Mouse (Mus musculus): ENCODE data around the gene Cdh4. TPM values are rescaled to one million over a fixed set of nuclear protein-coding genes. Genes with fewer than 3 reads are reported as not detected.
A peak's percentile ranks its signal among the peaks of the same experiment; 100 is the strongest.

The Cdh4 gene
- polyA plus RNA-seq, 1 experiment from 2014 or later: 29.8 TPM

- Histone ChIP-seq H3K9ac (replicated peaks; ENCODE audit: low read depth, low read length) (no peak overlapping the region), H3K9me3 (ENCODE audit: control insufficient read depth, low read length) (no peaks in the 10 kb centered on the region), H3K36me3 (ENCODE audit: control insufficient read depth, insufficient read depth, low read length) (no peaks in the 10 kb centered on the region), H3K27me3 (ENCODE audit: control insufficient read depth, insufficient read depth, low read length) (no peaks in the 10 kb centered on the region), H3K4me1 (ENCODE audit: control insufficient read depth, insufficient read depth, low read length) (0 out of 2 replicates have a peak, but pooled peaks cover 5% of the 10 kb centered on the region), H3K4me3 (ENCODE audit: low read depth, low read length) (no peak overlapping the region), H3K4me2 (ENCODE audit: low read depth, low read length) (no peak overlapping the region), H3K27ac (ENCODE audit: low read depth, low read length) (no peak overlapping the region)
- 69% methylated on average over 11 of the region's 11 CpGs for WGBS
- no peak for ATAC-seq (ENCODE audit: low read depth)
Measured at GRCm38 (mm10) chr2:179491891-179492290, 49.7 kb downstream of the Cdh4 start.

- Histone ChIP-seq H3K9me3 (ENCODE audit: control insufficient read depth, low read length) (no peaks in the 10 kb centered on the region), H3K9ac (replicated peaks; ENCODE audit: low read depth, low read length) (no peak overlapping the region), H3K4me3 (ENCODE audit: low read depth, low read length) (no peak overlapping the region), H3K27ac (ENCODE audit: low read depth, low read length) (no peak overlapping the region), H3K4me1 (ENCODE audit: control insufficient read depth, insufficient read depth, low read length) (no peaks in the 10 kb centered on the region), H3K4me2 (ENCODE audit: low read depth, low read length) (no peak overlapping the region), H3K27me3 (ENCODE audit: control insufficient read depth, insufficient read depth, low read length) (no peaks in the 10 kb centered on the region), H3K36me3 (ENCODE audit: control insufficient read depth, insufficient read depth, low read length) (no peaks in the 10 kb centered on the region)
- ATAC-seq (ENCODE audit: low read depth): no peak
- 100% methylated on average over 1 of the region's 1 CpGs for WGBS
Measured at GRCm38 (mm10) chr2:179494276-179494675, 52.0 kb downstream of the Cdh4 start.

GRCm38 (mm10) chr2:179510439-179510838, 68.2 kb downstream of the Cdh4 start:
- ATAC-seq (ENCODE audit: low read depth): peak; percentile 50; the same call in 1 of the 2 replicates
- Histone ChIP-seq H3K9me3 (ENCODE audit: control insufficient read depth, low read length) (no peaks in the 10 kb centered on the region), H3K4me1 (ENCODE audit: control insufficient read depth, insufficient read depth, low read length) (no peaks in the 10 kb centered on the region), H3K36me3 (ENCODE audit: control insufficient read depth, insufficient read depth, low read length) (no peaks in the 10 kb centered on the region), H3K27me3 (ENCODE audit: control insufficient read depth, insufficient read depth, low read length) (no peaks in the 10 kb centered on the region), H3K9ac (replicated peaks; ENCODE audit: low read depth, low read length) (no peak overlapping the region), H3K4me3 (ENCODE audit: low read depth, low read length) (no peak overlapping the region), H3K4me2 (ENCODE audit: low read depth, low read length) (no peak overlapping the region), H3K27ac (ENCODE audit: low read depth, low read length) (no peak overlapping the region)
- 83% methylated on average over 16 of the region's 16 CpGs for WGBS

GRCm38 (mm10) chr2:179516559-179516958, 74.3 kb downstream of the Cdh4 start:
- Histone ChIP-seq H3K27ac (ENCODE audit: low read depth, low read length) (no peak overlapping the region), H3K9me3 (ENCODE audit: control insufficient read depth, low read length) (no peaks in the 10 kb centered on the region), H3K4me2 (ENCODE audit: low read depth, low read length) (no peak overlapping the region), H3K27me3 (ENCODE audit: control insufficient read depth, insufficient read depth, low read length) (no peaks in the 10 kb centered on the region), H3K9ac (replicated peaks; ENCODE audit: low read depth, low read length) (no peak overlapping the region), H3K4me3 (ENCODE audit: low read depth, low read length) (no peak overlapping the region), H3K36me3 (ENCODE audit: control insufficient read depth, insufficient read depth, low read length) (no peaks in the 10 kb centered on the region), H3K4me1 (ENCODE audit: control insufficient read depth, insufficient read depth, low read length) (peaks cover 23% of the 10 kb centered on the region)
- ATAC-seq (ENCODE audit: low read depth): no peak
- 36% methylated on average over 9 of the region's 9 CpGs for WGBS

GRCm38 (mm10) chr2:179518456-179519032, 76.3 kb downstream of the Cdh4 start:
- 0 out of 2 replicates have a peak, but pooled peaks have one; percentile 3 for ATAC-seq (ENCODE audit: low read depth)
- peaks cover 36% of the 10 kb centered on the region for H3K4me1 ChIP-seq (ENCODE audit: control insufficient read depth, insufficient read depth, low read length)
- H3K4me3 ChIP-seq (ENCODE audit: low read depth, low read length): no peak overlapping the region
- no peak overlapping the region for H3K9ac ChIP-seq (replicated peaks; ENCODE audit: low read depth, low read length)
- H3K36me3 ChIP-seq (ENCODE audit: control insufficient read depth, insufficient read depth, low read length): no peaks in the 10 kb centered on the region
- no peak overlapping the region for H3K27ac ChIP-seq (ENCODE audit: low read depth, low read length)
- no peaks in the 10 kb centered on the region for H3K9me3 ChIP-seq (ENCODE audit: control insufficient read depth, low read length)
- H3K27me3 ChIP-seq (ENCODE audit: control insufficient read depth, insufficient read depth, low read length): no peaks in the 10 kb centered on the region
- WGBS: 9% methylated on average over 14 of the region's 14 CpGs
- no peak overlapping the region for H3K4me2 ChIP-seq (ENCODE audit: low read depth, low read length)

- Histone ChIP-seq H3K27ac (ENCODE audit: low read depth, low read length) (no peak overlapping the region), H3K4me2 (ENCODE audit: low read depth, low read length) (no peak overlapping the region), H3K9ac (replicated peaks; ENCODE audit: low read depth, low read length) (no peak overlapping the region), H3K27me3 (ENCODE audit: control insufficient read depth, insufficient read depth, low read length) (no peaks in the 10 kb centered on the region), H3K4me3 (ENCODE audit: low read depth, low read length) (no peak overlapping the region), H3K9me3 (ENCODE audit: control insufficient read depth, low read length) (no peaks in the 10 kb centered on the region), H3K4me1 (ENCODE audit: control insufficient read depth, insufficient read depth, low read length) (peaks cover 36% of the 10 kb centered on the region), H3K36me3 (ENCODE audit: control insufficient read depth, insufficient read depth, low read length) (no peaks in the 10 kb centered on the region)
- ATAC-seq (ENCODE audit: low read depth): no peak
- WGBS: 77% methylated on average over 7 of the region's 7 CpGs
Measured at GRCm38 (mm10) chr2:179519161-179519560, 76.9 kb downstream of the Cdh4 start.

- peaks cover 36% of the 10 kb centered on the region for H3K4me1 ChIP-seq (ENCODE audit: control insufficient read depth, insufficient read depth, low read length)
- no peaks in the 10 kb centered on the region for H3K27me3 ChIP-seq (ENCODE audit: control insufficient read depth, insufficient read depth, low read length)
- no peak overlapping the region for H3K27ac ChIP-seq (ENCODE audit: low read depth, low read length)
- 47% methylated on average over 7 of the region's 7 CpGs for WGBS
- no peak for ATAC-seq (ENCODE audit: low read depth)
- H3K4me3 ChIP-seq (ENCODE audit: low read depth, low read length): no peak overlapping the region
- no peak overlapping the region for H3K4me2 ChIP-seq (ENCODE audit: low read depth, low read length)
- H3K9ac ChIP-seq (replicated peaks; ENCODE audit: low read depth, low read length): no peak overlapping the region
- H3K36me3 ChIP-seq (ENCODE audit: control insufficient read depth, insufficient read depth, low read length): no peaks in the 10 kb centered on the region
- H3K9me3 ChIP-seq (ENCODE audit: control insufficient read depth, low read length): no peaks in the 10 kb centered on the region
Measured at GRCm38 (mm10) chr2:179519931-179520330, 77.7 kb downstream of the Cdh4 start.

GRCm38 (mm10) chr2:179520941-179521340, 78.7 kb downstream of the Cdh4 start:
- H3K4me1 ChIP-seq (ENCODE audit: control insufficient read depth, insufficient read depth, low read length): peaks cover 36% of the 10 kb centered on the region
- no peak overlapping the region for H3K9ac ChIP-seq (replicated peaks; ENCODE audit: low read depth, low read length)
- H3K36me3 ChIP-seq (ENCODE audit: control insufficient read depth, insufficient read depth, low read length): no peaks in the 10 kb centered on the region
- no peak for ATAC-seq (ENCODE audit: low read depth)
- no peak overlapping the region for H3K27ac ChIP-seq (ENCODE audit: low read depth, low read length)
- no peak overlapping the region for H3K4me2 ChIP-seq (ENCODE audit: low read depth, low read length)
- H3K9me3 ChIP-seq (ENCODE audit: control insufficient read depth, low read length): no peaks in the 10 kb centered on the region
- 89% methylated on average over 6 of the region's 6 CpGs for WGBS
- no peaks in the 10 kb centered on the region for H3K27me3 ChIP-seq (ENCODE audit: control insufficient read depth, insufficient read depth, low read length)
- H3K4me3 ChIP-seq (ENCODE audit: low read depth, low read length): no peak overlapping the region

- no peak overlapping the region for H3K9ac ChIP-seq (replicated peaks; ENCODE audit: low read depth, low read length)
- H3K4me1 ChIP-seq (ENCODE audit: control insufficient read depth, insufficient read depth, low read length): peaks cover 36% of the 10 kb centered on the region
- no peaks in the 10 kb centered on the region for H3K27me3 ChIP-seq (ENCODE audit: control insufficient read depth, insufficient read depth, low read length)
- no peak overlapping the region for H3K4me2 ChIP-seq (ENCODE audit: low read depth, low read length)
- H3K36me3 ChIP-seq (ENCODE audit: control insufficient read depth, insufficient read depth, low read length): no peaks in the 10 kb centered on the region
- ATAC-seq (ENCODE audit: low read depth): no peak
- no peaks in the 10 kb centered on the region for H3K9me3 ChIP-seq (ENCODE audit: control insufficient read depth, low read length)
- no peak overlapping the region for H3K27ac ChIP-seq (ENCODE audit: low read depth, low read length)
- WGBS: 48% methylated on average over 5 of the region's 5 CpGs
- H3K4me3 ChIP-seq (ENCODE audit: low read depth, low read length): no peak overlapping the region
Measured at GRCm38 (mm10) chr2:179521444-179521843, 79.2 kb downstream of the Cdh4 start.
